Mouse (Mus musculus): ENCODE data around the gene Wdr24. TPM values are rescaled to one million over a fixed set of nuclear protein-coding genes. Genes with fewer than 3 reads are reported as not detected.

Wdr24 gene
- total RNA-seq, 1 experiment from 2014 or later, result 15.6 TPM

- peak; percentile 33 for ATAC-seq (replicated peaks; ENCODE audit: insufficient number of reproducible peaks, low FRiP score, low TSS enrichment, poor library complexity, severe bottlenecking)
Measured at GRCm38 (mm10) chr17:25828712-25829557, 5.5 kb downstream of the Wdr24 start, which contains the start of gene Jmjd8. Gene Jmjd8, plus strand, starts transcription at chr17:25828867.

GRCm38 (mm10) chr17:25829558-25830017, 6.2 kb downstream of the Wdr24 start:
- no peak for ATAC-seq (replicated peaks; ENCODE audit: insufficient number of reproducible peaks, low FRiP score, low TSS enrichment, poor library complexity, severe bottlenecking)

- ATAC-seq (replicated peaks; ENCODE audit: insufficient number of reproducible peaks, low FRiP score, low TSS enrichment, poor library complexity, severe bottlenecking), result no peak
Measured at GRCm38 (mm10) chr17:25830200-25830753, 6.8 kb downstream of the Wdr24 start.

- no peak for ATAC-seq (replicated peaks; ENCODE audit: insufficient number of reproducible peaks, low FRiP score, low TSS enrichment, poor library complexity, severe bottlenecking)
Measured at GRCm38 (mm10) chr17:25830806-25831431, 7.5 kb downstream of the Wdr24 start.

- ATAC-seq (replicated peaks; ENCODE audit: insufficient number of reproducible peaks, low FRiP score, low TSS enrichment, poor library complexity, severe bottlenecking), result no peak
Measured at GRCm38 (mm10) chr17:25831451-25832281, 8.2 kb downstream of the Wdr24 start.

- ATAC-seq (replicated peaks; ENCODE audit: insufficient number of reproducible peaks, low FRiP score, low TSS enrichment, poor library complexity, severe bottlenecking), result peak; percentile 81
Measured at GRCm38 (mm10) chr17:25832436-25833290, 9.2 kb downstream of the Wdr24 start.

GRCm38 (mm10) chr17:25833291-25833663, 9.8 kb downstream of the Wdr24 start, which contains the start of gene Stub1:
Gene Stub1, minus strand, starts transcription at chr17:25833404.
- peak; percentile 42 for ATAC-seq (replicated peaks; ENCODE audit: insufficient number of reproducible peaks, low FRiP score, low TSS enrichment, poor library complexity, severe bottlenecking)

GRCm38 (mm10) chr17:25833961-25834594, 10.7 kb downstream of the Wdr24 start:
- ATAC-seq (replicated peaks; ENCODE audit: insufficient number of reproducible peaks, low FRiP score, low TSS enrichment, poor library complexity, severe bottlenecking), result no peak

- ATAC-seq (replicated peaks; ENCODE audit: insufficient number of reproducible peaks, low FRiP score, low TSS enrichment, poor library complexity, severe bottlenecking), result no peak
Measured at GRCm38 (mm10) chr17:25834595-25835222, 11.3 kb downstream of the Wdr24 start.

GRCm38 (mm10) chr17:25835301-25835700, 11.9 kb downstream of the Wdr24 start:
- ATAC-seq (replicated peaks; ENCODE audit: insufficient number of reproducible peaks, low FRiP score, low TSS enrichment, poor library complexity, severe bottlenecking), result no peak

- ATAC-seq (replicated peaks; ENCODE audit: insufficient number of reproducible peaks, low FRiP score, low TSS enrichment, poor library complexity, severe bottlenecking), result no peak
Measured at GRCm38 (mm10) chr17:25835816-25836215, 12.4 kb downstream of the Wdr24 start.

GRCm38 (mm10) chr17:25836397-25837075, 13.1 kb downstream of the Wdr24 start:
- no peak for ATAC-seq (replicated peaks; ENCODE audit: insufficient number of reproducible peaks, low FRiP score, low TSS enrichment, poor library complexity, severe bottlenecking)

- no peak for ATAC-seq (replicated peaks; ENCODE audit: insufficient number of reproducible peaks, low FRiP score, low TSS enrichment, poor library complexity, severe bottlenecking)
Measured at GRCm38 (mm10) chr17:25837076-25837410, 13.6 kb downstream of the Wdr24 start, which contains the start of gene Rhbdl1. Gene Rhbdl1, minus strand, starts transcription at chr17:25837295.

GRCm38 (mm10) chr17:25837533-25837932, 14.1 kb downstream of the Wdr24 start:
- no peak for ATAC-seq (replicated peaks; ENCODE audit: insufficient number of reproducible peaks, low FRiP score, low TSS enrichment, poor library complexity, severe bottlenecking)

- ATAC-seq (replicated peaks; ENCODE audit: insufficient number of reproducible peaks, low FRiP score, low TSS enrichment, poor library complexity, severe bottlenecking), result no peak
Measured at GRCm38 (mm10) chr17:25838904-25839303, 15.5 kb downstream of the Wdr24 start.

GRCm38 (mm10) chr17:25839455-25840235, 16.2 kb downstream of the Wdr24 start:
- ATAC-seq (replicated peaks; ENCODE audit: insufficient number of reproducible peaks, low FRiP score, low TSS enrichment, poor library complexity, severe bottlenecking), result no peak
